Mouse (Mus musculus): ENCODE measurements around the gene Slc38a8.
A peak's percentile ranks its signal among the peaks of the same experiment; 100 is the strongest.

Slc38a8 gene

DNA sequence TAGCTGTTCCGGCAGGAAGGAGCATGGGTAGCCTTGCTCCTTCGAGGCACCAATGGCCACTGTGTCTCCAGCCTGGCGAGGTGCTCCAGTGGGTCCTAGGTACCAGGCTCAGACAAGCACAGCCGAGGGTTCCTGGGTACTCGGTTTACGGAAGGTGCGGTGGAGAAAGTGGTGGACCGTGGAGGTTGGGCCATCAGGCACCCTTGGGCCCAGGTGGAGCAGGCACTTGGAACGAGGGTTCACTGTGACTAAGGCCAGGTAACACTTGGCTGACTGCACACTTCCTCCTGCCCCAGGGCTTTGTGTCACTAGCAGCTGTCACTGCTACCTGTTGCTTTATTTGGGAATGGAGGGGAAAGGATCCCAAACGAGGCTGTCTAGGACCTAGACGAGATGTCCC is 64.0 kb downstream of the Slc38a8 start:
- no peak for DNase-seq (ENCODE audit: low spot score)

DNA sequence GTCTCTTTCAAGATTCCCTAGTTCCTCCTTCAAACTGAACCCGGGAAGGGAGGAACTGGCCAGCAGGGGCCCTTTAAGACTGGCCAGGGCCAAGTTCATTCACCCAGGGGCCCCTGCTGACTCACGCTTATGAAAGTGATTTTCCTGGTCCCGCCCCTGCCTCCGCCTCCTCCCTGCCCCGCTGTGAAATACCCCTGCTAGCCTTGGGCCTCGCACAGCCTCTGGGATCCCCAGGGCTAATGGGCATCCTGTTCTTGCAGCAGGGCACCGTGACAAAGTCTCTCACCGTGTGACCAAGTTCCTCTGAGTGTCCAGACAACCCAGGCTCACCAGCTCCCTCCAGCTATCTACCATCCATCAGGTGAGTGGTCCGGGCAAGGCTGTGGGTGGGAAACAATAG is 64.6 kb downstream of the Slc38a8 start:
- DNase-seq (ENCODE audit: low spot score), result peak; percentile 82

DNA sequence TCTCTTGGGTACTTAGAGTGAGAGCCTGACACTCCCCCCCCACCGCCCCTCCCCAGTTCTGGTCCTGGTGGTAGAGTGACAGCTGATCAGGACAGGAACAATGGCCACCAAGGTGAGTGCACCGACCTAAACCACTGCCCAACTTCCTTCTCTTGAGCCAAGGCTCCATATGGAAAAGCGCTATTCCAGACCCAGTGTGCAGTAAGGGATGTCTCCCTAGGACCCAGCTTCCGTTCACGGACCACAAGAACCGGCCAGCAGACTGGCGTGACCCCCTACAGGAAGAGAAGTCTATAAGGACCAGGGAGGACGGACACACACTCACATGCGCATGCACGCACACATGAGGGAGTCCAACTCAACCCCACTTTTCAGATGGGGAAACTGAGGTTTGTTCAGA is 65.2 kb downstream of the Slc38a8 start:
- DNase-seq (ENCODE audit: low spot score), result no peak

DNA sequence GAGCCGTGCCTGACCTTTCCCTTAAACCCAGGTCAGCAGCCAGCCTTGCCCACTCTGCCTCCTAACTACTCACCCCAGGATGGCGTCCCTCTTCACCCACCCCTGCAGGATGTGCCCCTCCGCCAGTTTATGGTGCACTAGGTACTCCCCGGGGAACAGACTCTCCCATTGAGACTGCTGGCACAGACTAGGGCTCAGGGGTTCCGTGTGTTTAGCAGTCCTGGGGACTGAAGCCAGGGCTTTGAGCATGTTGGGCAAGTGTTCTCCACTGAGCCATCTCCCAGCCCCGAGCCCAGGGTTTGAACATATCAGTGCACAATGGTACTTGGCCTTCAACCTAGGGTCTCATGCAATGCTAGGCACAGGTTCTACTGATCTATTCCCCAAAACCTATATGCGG is 66.0 kb downstream of the Slc38a8 start:
- no peak for DNase-seq (ENCODE audit: low spot score)

DNA sequence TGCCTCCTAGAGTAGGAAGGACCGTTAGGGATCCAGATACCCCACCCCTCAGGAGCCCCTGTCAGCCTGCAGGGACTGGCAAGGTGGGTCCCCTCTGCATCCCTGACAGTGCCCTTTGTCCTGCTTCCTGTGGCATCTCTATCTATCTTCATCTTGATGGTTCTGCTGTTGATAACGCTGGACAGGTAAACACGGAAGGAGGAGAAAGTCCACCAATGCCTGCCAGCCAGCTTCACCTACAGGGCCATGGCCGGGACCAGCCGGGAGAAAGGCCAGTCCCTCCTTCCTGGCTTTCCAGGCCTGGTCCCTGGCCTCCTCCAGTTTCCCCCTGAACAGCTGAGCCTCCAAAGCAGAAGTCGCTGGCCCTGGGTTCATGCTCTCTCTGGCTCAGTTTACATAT is 66.9 kb downstream of the Slc38a8 start:
- DNase-seq (ENCODE audit: low spot score), result no peak

DNA sequence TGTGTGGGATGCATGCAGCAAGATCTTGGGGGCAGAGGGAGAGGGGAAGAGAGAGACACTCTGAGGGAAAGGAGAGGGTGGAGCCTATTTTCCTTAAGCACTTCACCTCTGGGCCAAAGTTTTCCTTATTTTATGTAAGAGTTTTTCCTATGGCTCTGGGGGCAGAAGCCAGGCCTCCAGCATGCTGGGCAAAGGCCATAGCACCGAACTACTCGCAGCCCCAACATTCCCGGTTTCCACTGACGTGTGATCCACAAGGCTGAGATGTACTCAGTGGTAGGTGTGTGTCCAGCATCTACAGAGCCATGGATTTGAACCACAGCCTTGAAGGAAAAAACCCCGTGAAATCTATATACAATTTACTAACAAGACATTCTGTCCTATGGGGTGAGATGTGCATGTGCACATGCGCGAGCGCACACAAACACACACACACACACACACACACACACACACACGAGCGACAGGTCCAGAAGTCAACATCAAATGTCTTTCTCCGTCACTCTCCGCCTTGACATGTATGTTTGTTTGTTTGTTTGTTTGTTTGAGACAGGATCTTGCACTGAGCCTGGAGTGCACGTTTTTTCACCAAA is 67.8 kb downstream of the Slc38a8 start, which contains the start of gene Osgin1:
Gene Osgin1, plus strand, starts transcription at position 543 of the 593 bp plus-strand sequence.
- DNase-seq (ENCODE audit: low spot score), result no peak

DNA sequence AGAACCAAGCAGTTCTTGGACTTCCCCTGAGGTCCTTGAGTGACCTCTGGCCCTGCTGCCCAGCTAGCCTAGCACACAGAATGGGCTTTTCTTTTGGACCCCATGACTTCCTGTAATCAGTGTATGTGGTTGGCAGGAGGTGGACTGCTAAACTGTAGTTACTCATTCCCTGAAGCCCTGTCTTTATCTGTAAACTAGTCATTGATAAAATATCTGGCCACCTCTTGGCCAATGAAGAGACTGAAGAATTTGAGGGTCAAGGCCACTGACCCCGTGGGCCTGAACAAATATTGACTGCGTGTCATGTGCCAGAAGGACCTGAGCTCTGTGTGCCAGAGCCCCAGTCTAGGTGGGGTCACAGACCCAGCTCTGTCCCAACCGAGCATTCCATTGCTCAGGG is 69.1 kb downstream of the Slc38a8 start:
- DNase-seq (ENCODE audit: low spot score), result no peak

DNA sequence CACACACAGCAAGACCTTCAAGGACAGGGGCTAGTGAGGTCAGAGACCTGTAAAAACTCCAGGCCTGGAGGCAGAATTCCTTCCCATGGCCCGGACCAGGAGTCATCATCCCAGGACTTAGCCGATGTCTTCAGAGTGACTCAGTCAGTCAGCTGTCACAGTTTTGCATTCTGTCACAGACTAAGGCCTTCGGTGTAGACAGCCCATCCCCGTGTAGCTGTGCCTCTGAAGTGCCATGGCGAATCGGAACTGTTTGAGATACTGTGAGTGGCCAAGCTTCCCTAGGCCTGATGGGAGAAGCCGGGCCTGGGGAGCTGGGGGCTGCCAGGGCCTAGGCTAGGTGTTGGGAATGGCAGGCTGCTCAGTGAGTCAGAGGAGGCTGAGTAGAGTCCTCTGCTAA is 70.8 kb downstream of the Slc38a8 start:
- no peak for DNase-seq (ENCODE audit: low spot score)

DNA sequence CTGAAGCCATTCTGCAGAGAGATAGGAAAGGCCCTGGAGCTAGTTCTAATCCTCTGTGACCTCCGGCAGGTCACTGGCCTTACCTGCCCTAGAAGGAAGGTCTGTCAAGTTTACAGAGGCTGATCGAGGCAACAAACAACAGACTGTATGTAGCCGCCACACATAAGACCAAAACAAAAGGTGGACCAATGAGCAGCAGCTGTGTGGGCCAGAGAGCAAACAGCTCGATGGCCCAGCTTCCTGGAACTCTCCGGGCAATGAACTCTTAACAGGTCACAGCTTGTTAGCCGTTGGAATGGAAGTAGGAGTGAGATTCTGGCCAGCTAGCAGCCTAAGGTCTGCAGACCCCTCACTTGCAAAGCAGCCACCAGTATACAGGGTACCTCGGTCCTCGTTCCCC is 71.2 kb downstream of the Slc38a8 start:
- DNase-seq (ENCODE audit: low spot score), result no peak
